Mouse (Mus musculus): Measurements from ENCODE around the gene Inpp5a. TPM values are rescaled to one million over a fixed set of nuclear protein-coding genes. Genes with fewer than 3 reads are reported as not detected.

The Inpp5a gene
- polyA plus RNA-seq (2015; fragmentation: Illumina TruSeq; extraction: RNeasy Lipid Tissue Mini Kit (QIAGEN cat#74804); ENCODE audit: insufficient read depth, low replicate concordance), result 17.8 TPM

GRCm38 (mm10) chr7:139388670-139389212, at the start of gene Inpp5a:
Gene Inpp5a, plus strand, starts transcription at chr7:139389109.

GRCm38 (mm10) chr7:139582595-139582994, 193.7 kb downstream of the Inpp5a start, which contains the start of gene Nkx6-2:
Gene Nkx6-2, minus strand, starts transcription at chr7:139582797.

Other genes starting within 250 kb of the Inpp5a start
- 3.1 TPM for gene Lrrc27, start 176.1 kb upstream of the Inpp5a start, polyA plus RNA-seq (2015; fragmentation: Illumina TruSeq; extraction: RNeasy Lipid Tissue Mini Kit (QIAGEN cat#74804); ENCODE audit: insufficient read depth, low replicate concordance)
- 3.7 TPM for gene Stk32c, start 175.8 kb upstream of the Inpp5a start, polyA plus RNA-seq (2015; fragmentation: Illumina TruSeq; extraction: RNeasy Lipid Tissue Mini Kit (QIAGEN cat#74804); ENCODE audit: insufficient read depth, low replicate concordance)
- 2.2 TPM for gene Pwwp2b, start 140.6 kb upstream of the Inpp5a start, polyA plus RNA-seq (2015; fragmentation: Illumina TruSeq; extraction: RNeasy Lipid Tissue Mini Kit (QIAGEN cat#74804); ENCODE audit: insufficient read depth, low replicate concordance)
- gene Nkx6-2, start 193.7 kb downstream of the Inpp5a start, polyA plus RNA-seq (2015; fragmentation: Illumina TruSeq; extraction: RNeasy Lipid Tissue Mini Kit (QIAGEN cat#74804); ENCODE audit: insufficient read depth, low replicate concordance), result not detected

Measured in spleen, adult 10 weeks (tissue).